Mouse (Mus musculus) liver, postnatal 0 days (tissue): ENCODE results near the gene Nbeal1. TPM values are rescaled to one million over a fixed set of nuclear protein-coding genes. Genes with fewer than 3 reads are reported as not detected.
"Not testable (repeated sequence)": the region's sequence is repeated elsewhere in the genome, so short reads cannot be mapped to it uniquely, and the experiment has no call there.

ENCODE experiments used
- ATAC-seq: fragments of 200-750 bp; cut with Nextera tagmentation; 2 replicates; pipeline ENCODE4 v1.8.0; 2017; ENCODE audit warnings: mild to moderate bottlenecking, moderate library complexity
- DNase-seq: peaks from one replicate; pipeline ENCODE4 v3.0.0-alpha.2; 2016
- H3K27ac ChIP-seq: fragments of 300-500 bp; sonication (generic); 2 replicates; pipeline ENCODE4 v1.5.1; 2014; ENCODE audit warnings: antibody characterized with exemption, moderate library complexity, mild to moderate bottlenecking, low read depth
- H3K27me3 ChIP-seq: fragments of 300-500 bp; sonication (generic); 2 replicates; pipeline ENCODE4 v1.6.1; 2014; ENCODE audit warnings: low read length, control low read depth, mixed read lengths; ENCODE audit not compliant: insufficient read depth
- H3K36me3 ChIP-seq: fragments of 300-500 bp; sonication (generic); replicated peaks from 2 replicates; pipeline ENCODE4 v1.6.1; 2014; ENCODE audit warnings: mild to moderate bottlenecking, control low read depth, low read length, moderate library complexity, mixed read lengths; ENCODE audit not compliant: insufficient read depth
- H3K4me1 ChIP-seq: fragments of 300-500 bp; sonication (generic); 2 replicates; pipeline ENCODE4 v1.6.1; 2014; ENCODE audit warnings: antibody characterized with exemption, mild to moderate bottlenecking, control low read depth; ENCODE audit not compliant: insufficient read depth
- H3K4me2 ChIP-seq: fragments of 300-500 bp; sonication (generic); 2 replicates; pipeline ENCODE4 v1.6.1; 2014; ENCODE audit warnings: low read depth, mild to moderate bottlenecking, low read length, moderate library complexity, mixed read lengths
- H3K4me3 ChIP-seq: fragments of 300-500 bp; sonication (generic); 2 replicates; pipeline ENCODE4 v1.5.1; 2014; ENCODE audit warnings: low read depth, low read length
- H3K9ac ChIP-seq: fragments of 300-500 bp; sonication (generic); replicated peaks from 2 replicates; pipeline ENCODE4 v1.6.1; 2014; ENCODE audit warnings: mild to moderate bottlenecking, moderate library complexity
- H3K9me3 ChIP-seq: fragments of 300-500 bp; sonication (generic); 2 replicates; pipeline ENCODE4 v1.6.1; 2016; ENCODE audit warnings: mild to moderate bottlenecking, control low read depth, low read length, mixed read lengths
- CTCF ChIP-seq: sonication (generic); IDR thresholded peaks from 2 replicates; pipeline ENCODE4 v1.5.1; 2016; ENCODE audit warnings: antibody characterized with exemption, low read depth
- EP300 ChIP-seq: IDR thresholded peaks from 2 replicates; pipeline ENCODE4 v1.6.1; 2016; ENCODE audit warnings: antibody characterized with exemption, low read depth, mild to moderate bottlenecking
- WGBS: fragments of 180-500 bp; shearing (Covaris S2); extraction: QIAGEN DNeasy Blood & Tissue Kit; methylation state at CpG from one replicate; pipeline ENCODE4 v1.1.7; 2014; ENCODE audit not compliant: insufficient replicate concordance; 5-methylcytosine and 5-hydroxymethylcytosine counted together
- polyA plus RNA-seq: library from polyadenylated mRNA; unstranded; fragments of >200 nt; fragmentation: Nextera tagmentation; extraction: Ambion mirVana; gene quantifications from 2 replicates; pipeline ENCODE4 v1.2.1, GENCODE M21; 2015

Nbeal1 gene
- polyA plus RNA-seq, 1 experiment from 2014 or later, result 2.6 TPM

DNA sequence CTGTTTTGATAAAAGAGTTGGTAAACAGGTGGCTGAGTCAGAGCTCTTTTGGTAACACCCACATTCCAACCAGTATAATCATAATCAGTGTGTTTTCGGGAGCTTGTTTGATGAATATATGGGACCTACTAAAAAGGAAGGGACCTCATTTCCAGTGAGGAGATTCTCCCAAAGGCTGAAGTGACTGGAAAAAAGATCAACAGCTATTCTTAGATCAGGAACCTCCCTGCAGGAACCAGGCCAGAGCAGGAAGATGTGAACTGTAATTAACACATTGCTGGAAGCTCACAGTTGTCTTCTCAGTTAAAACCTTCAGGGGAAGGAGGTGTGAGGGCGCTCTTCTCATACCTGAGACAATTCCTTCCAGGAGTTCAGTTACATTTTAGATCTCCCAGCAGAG is 10.8 kb upstream of the Nbeal1 start:
- no peak for DNase-seq
- H3K9ac ChIP-seq, result no peak overlapping the region
- 65% methylated on average over 2 of the region's 2 CpGs for WGBS
- no peak overlapping the region for H3K27ac ChIP-seq
- no peak for ATAC-seq
- H3K4me3 ChIP-seq, result no peak overlapping the region
- H3K27me3 ChIP-seq, result no peaks in the 10 kb centered on the region
- no peak for TF ChIP-seq CTCF
- no peak for TF ChIP-seq EP300
- no peaks in the 10 kb centered on the region for H3K4me1 ChIP-seq
- H3K36me3 ChIP-seq, result no peaks in the 10 kb centered on the region
- H3K9me3 ChIP-seq, result no peaks in the 10 kb centered on the region
- no peak overlapping the region for H3K4me2 ChIP-seq

GRCm38 (mm10) chr1:60170251-60170650 is 10.1 kb upstream of the Nbeal1 start:
- Histone ChIP-seq H3K9ac (no peak overlapping the region), H3K4me2 (no peak overlapping the region), H3K27ac (no peak overlapping the region), H3K36me3 (no peaks in the 10 kb centered on the region), H3K27me3 (no peaks in the 10 kb centered on the region), H3K9me3 (no peaks in the 10 kb centered on the region), H3K4me1 (no peaks in the 10 kb centered on the region), H3K4me3 (no peak overlapping the region)
- WGBS, result 67% methylated on average over 2 of the region's 2 CpGs
- peak; percentile 72 for ATAC-seq
- TF ChIP-seq EP300 (no peak), CTCF (no peak)
- no peak for DNase-seq

- H3K4me3 ChIP-seq, result no peak overlapping the region
- 72% methylated on average over 3 of the region's 3 CpGs for WGBS
- no peak overlapping the region for H3K9ac ChIP-seq
- no peak overlapping the region for H3K4me2 ChIP-seq
- H3K27ac ChIP-seq, result no peak overlapping the region
- H3K36me3 ChIP-seq, result no peaks in the 10 kb centered on the region; the same call in 1 of the 2 replicates
- ATAC-seq (no peak), DNase-seq (no peak)
- no peaks in the 10 kb centered on the region for H3K9me3 ChIP-seq
- TF ChIP-seq EP300, result no peak
- H3K27me3 ChIP-seq, result no peaks in the 10 kb centered on the region
- H3K4me1 ChIP-seq, result no peaks in the 10 kb centered on the region
Observed at GRCm38 (mm10) chr1:60173119-60173518, 7.3 kb upstream of the Nbeal1 start.

GRCm38 (mm10) chr1:60177814-60178213 is 2.6 kb upstream of the Nbeal1 start:
- H3K9ac ChIP-seq, H3K9me3 ChIP-seq, H3K4me1 ChIP-seq, H3K4me2 ChIP-seq, H3K36me3 ChIP-seq, H3K27me3 ChIP-seq, H3K27ac ChIP-seq, DNase-seq, ATAC-seq, H3K4me3 ChIP-seq: not testable (repeated sequence)
- WGBS, result 81% methylated on average over 1 of the region's 1 CpGs

DNA sequence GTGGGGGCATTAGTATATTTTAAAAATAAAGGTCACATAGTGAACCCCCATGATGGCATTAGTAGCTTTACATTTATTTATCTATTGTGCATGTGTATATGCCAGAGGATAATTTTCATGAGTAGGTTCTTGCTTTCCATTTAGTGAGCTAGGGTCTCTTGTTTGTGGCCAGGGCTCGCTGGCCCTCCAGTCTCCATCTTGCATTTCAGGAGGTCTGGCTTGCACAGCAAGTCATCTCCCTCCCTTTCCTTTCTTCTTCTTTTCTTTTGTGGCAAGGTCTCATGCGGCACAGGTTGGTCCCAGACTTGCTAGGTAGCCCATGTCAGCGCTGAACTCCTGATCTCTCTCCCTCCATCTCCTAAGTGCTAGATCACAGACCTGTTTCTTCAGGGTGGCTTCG is 1.0 kb upstream of the Nbeal1 start:
- no peak for ATAC-seq
- WGBS, result 22% methylated on average over 4 of the region's 4 CpGs

GRCm38 (mm10) chr1:60180784-60181221 is 404 bp downstream of the Nbeal1 start:
- peak overlapping the region; percentile 80 for H3K4me2 ChIP-seq
- peak overlapping the region; percentile 97 for H3K27ac ChIP-seq
- WGBS, result 3% methylated on average over 28 of the region's 30 CpGs
- TF ChIP-seq EP300, result no peak
- no peak for TF ChIP-seq CTCF
- ATAC-seq, result peak; percentile 70
- no peaks in the 10 kb centered on the region for H3K27me3 ChIP-seq
- DNase-seq, result no peak
- H3K9ac ChIP-seq, result peak overlapping the region; percentile 93
- H3K4me3 ChIP-seq, result peak overlapping the region; percentile 86
- peaks cover 6% of the 10 kb centered on the region; the same call in 1 of the 2 replicates for H3K4me1 ChIP-seq
- no peaks in the 10 kb centered on the region for H3K9me3 ChIP-seq
- H3K36me3 ChIP-seq, result no peaks in the 10 kb centered on the region; the same call in 1 of the 2 replicates

More for the DNA sequence above, 1.0 kb upstream of the Nbeal1 start:
- Histone ChIP-seq H3K9me3 (no peaks in the 10 kb centered on the region), H3K36me3 (no peaks in the 10 kb centered on the region; the same call in 1 of the 2 replicates), H3K27me3 (no peaks in the 10 kb centered on the region), H3K27ac (no peak overlapping the region), H3K4me2 (peak overlapping the region; percentile 80), H3K9ac (no peak overlapping the region), H3K4me3 (peak overlapping the region; percentile 86), H3K4me1 (peaks cover 6% of the 10 kb centered on the region; the same call in 1 of the 2 replicates)
- no peak for TF ChIP-seq EP300
- no peak for TF ChIP-seq CTCF
- no peak for DNase-seq

DNA sequence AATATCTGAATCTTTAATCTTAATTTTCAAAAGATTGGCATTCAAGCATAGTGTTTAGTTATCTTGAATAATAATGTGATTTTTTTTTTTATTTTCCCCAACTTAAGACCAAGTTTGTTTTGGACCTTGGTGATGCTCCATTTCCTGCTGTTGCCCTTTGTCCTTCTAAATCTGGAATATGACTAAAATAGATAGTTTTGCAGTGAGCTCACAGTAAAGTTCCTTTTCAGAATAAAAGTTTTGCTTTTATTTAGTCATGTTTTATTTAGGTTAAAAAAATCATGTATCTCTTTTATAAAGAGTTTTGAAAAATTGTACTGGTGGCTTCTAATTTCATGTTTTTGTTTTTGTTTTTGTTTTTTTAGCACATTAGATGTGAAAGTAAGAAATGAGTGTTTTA is 8.1 kb downstream of the Nbeal1 start:
- no peak overlapping the region for H3K27ac ChIP-seq
- no peak overlapping the region for H3K4me3 ChIP-seq
- H3K4me1 ChIP-seq, result no peaks in the 10 kb centered on the region
- DNase-seq (no peak), ATAC-seq (no peak)
- TF ChIP-seq EP300 (no peak), CTCF (no peak)
- H3K36me3 ChIP-seq, result no peaks in the 10 kb centered on the region
- H3K27me3 ChIP-seq, result no peaks in the 10 kb centered on the region
- no peak overlapping the region for H3K4me2 ChIP-seq
- H3K9me3 ChIP-seq, result no peaks in the 10 kb centered on the region
- no peak overlapping the region for H3K9ac ChIP-seq
